Mouse (Mus musculus) left cerebral cortex, adult 2 months (tissue): ENCODE measurements at regions not wholly inside any gene's neighbourhood (a gene's known extent, or its start where the extent isn't known, plus 50 kb on each side); places are given as distances from the start of the nearest gene placed in this dataset.

Experiments
- DNase-seq, 2 experiments: peaks; one replicate each; pipeline ENCODE4 v3.0.0; 2021 to 2022; ENCODE audit warnings: low spot score in 2 of 2, mixed read lengths in 1 of 2; ENCODE audit errors: extremely low spot score in 1 of 2
- H3K27ac ChIP-seq: fragments of 200-600 bp; 2 replicates; pipeline ENCODE4 v1.8.1; 2022
- H3K4me3 ChIP-seq: fragments of 200-600 bp; 2 replicates; pipeline ENCODE4 v1.8.1; 2022
- CTCF ChIP-seq: fragments of 200-600 bp; IDR thresholded peaks from 2 replicates; pipeline ENCODE4 v1.8.1; 2022; ENCODE audit warnings: antibody characterized with exemption, mild to moderate bottlenecking, moderate library complexity
- intact Hi-C: fragments of 180-260 bp; cut with DNase I; formaldehyde crosslinking; loops from one replicate; pipeline ENCODE4 v1.15.1; 2025

GRCm38 (mm10) chrX:107477066-107477465, 73.9 kb upstream of the Itm2a start:
- H3K4me3 ChIP-seq = no peak overlapping the region
- TF ChIP-seq CTCF = peak; percentile 61
- H3K27ac ChIP-seq = no peak overlapping the region
- DNase-seq = peak; percentile 7 to 17
- intact Hi-C loops = loop anchor here (2.0 kb wide), 1 partner anchor 682 kb away; no protein-coding TSS in a partner anchor

DNA sequence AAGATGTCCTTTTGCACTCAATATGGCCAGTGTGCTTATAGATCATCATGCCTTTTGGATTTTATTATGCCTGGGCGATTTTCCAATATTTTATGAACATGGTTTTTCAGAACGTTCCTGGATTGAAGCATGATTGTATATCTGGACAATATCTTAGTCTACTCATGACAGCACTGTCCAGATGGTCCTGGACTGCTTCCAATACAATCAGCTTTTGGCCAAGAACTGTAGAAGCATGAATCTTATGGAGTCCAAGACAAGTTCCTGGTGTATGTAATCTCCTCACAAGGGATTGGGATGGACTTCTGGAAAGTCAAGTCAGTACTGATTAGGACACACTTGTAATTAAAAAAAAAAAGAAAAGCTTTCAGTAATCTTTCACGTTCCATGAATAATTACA, 66.1 kb upstream of the Itm2a start:
- Histone ChIP-seq H3K27ac (no peak overlapping the region), H3K4me3 (no peak overlapping the region)
- no peak for TF ChIP-seq CTCF
- no peak for DNase-seq
- intact Hi-C loops = no loop called here
